In genomic region chr5:111511982-111512381, GRCm38 (mm10) we compare ENCODE assay signal across 14 mouse cellular contexts.
DNase-seq lines count a peak whose midpoint lies in the region; ATAC-seq and TF ChIP-seq lines count a peak whose summit lies in the region.
"Had no signal": no experiment of that assay in that cellular context is flagged by ENCODE, and none has a peak within 500 bp of the region (broad histone marks: within the 10 kb centered on the region; RNA-seq: fewer than 3 reads in every experiment).

No protein-coding gene starts in this region.

- H3K4me1 ChIP-seq in cerebellum, adult 2 months (ENCODE audit: control insufficient read depth, insufficient read depth, low read length): no peaks in the 10 kb centered on the region; the same call in 1 of the 2 replicates
- H3K4me1 ChIP-seq in midbrain, embryonic 10.5 days: peaks cover 81% of the 10 kb centered on the region
- H3K4me1 ChIP-seq in midbrain, postnatal 0 days (ENCODE audit: insufficient read depth, low read length): no peaks in the 10 kb centered on the region; the same call in 1 of the 2 replicates
- H3K4me1 ChIP-seq in hindbrain, embryonic 16.5 days (ENCODE audit: control insufficient read depth, insufficient read depth, low read depth, low read length): peaks cover 21% of the 10 kb centered on the region
- peaks cover 36% of the 10 kb centered on the region for H3K4me1 ChIP-seq in neural tube, embryonic 15.5 days

- no peak for TF ChIP-seq POLR2A in cerebellum, adult 2 months (IDR thresholded peaks at IDR 0.05; ENCODE audit: borderline replicate concordance, insufficient read depth, low read length)

- no peaks in the 10 kb centered on the region for H3K36me3 ChIP-seq in midbrain, embryonic 10.5 days
- no peaks in the 10 kb centered on the region for H3K36me3 ChIP-seq in midbrain, postnatal 0 days (ENCODE audit: insufficient read depth, low read length)
- no peaks in the 10 kb centered on the region for H3K36me3 ChIP-seq in hindbrain, embryonic 16.5 days (ENCODE audit: control insufficient read depth, insufficient read depth, low read length)
- H3K36me3 ChIP-seq in neural tube, embryonic 15.5 days: no peaks in the 10 kb centered on the region
- H3K36me3 ChIP-seq: lung, embryonic 15.5 days had no signal

- no peak for TF ChIP-seq CTCF in cerebellum, adult 2 months (IDR thresholded peaks at IDR 0.05; ENCODE audit: borderline replicate concordance, insufficient read depth, low read depth, low read length)
- no peak for TF ChIP-seq CTCF in midbrain, postnatal 0 days (IDR thresholded peaks at IDR 0.05)

- no peaks in the 10 kb centered on the region for H3K9me3 ChIP-seq in midbrain, embryonic 10.5 days (replicated peaks)
- H3K9me3 ChIP-seq in midbrain, postnatal 0 days (ENCODE audit: low read length): no peaks in the 10 kb centered on the region
- H3K9me3 ChIP-seq in hindbrain, embryonic 16.5 days (ENCODE audit: control insufficient read depth, low read length): no peaks in the 10 kb centered on the region
- H3K9me3 ChIP-seq in neural tube, embryonic 15.5 days (replicated peaks): no peaks in the 10 kb centered on the region
- H3K9me3 ChIP-seq: lung, embryonic 15.5 days had no signal

- WGBS in cerebellum, adult 2 months: 11% methylated on average over 10 of the region's 10 CpGs
- WGBS in midbrain, embryonic 10.5 days: 45% methylated on average over 10 of the region's 10 CpGs
- 9% methylated on average over 10 of the region's 10 CpGs for WGBS in midbrain, postnatal 0 days
- 7% methylated on average over 10 of the region's 10 CpGs for WGBS in hindbrain, embryonic 16.5 days
- 5% methylated on average over 10 of the region's 10 CpGs for WGBS in neural tube, embryonic 15.5 days

- ATAC-seq in midbrain, postnatal 0 days (ENCODE audit: low FRiP score): no peak
- ATAC-seq in hindbrain, embryonic 16.5 days: peak; percentile 44
- no peak for ATAC-seq in neural tube, embryonic 15.5 days (ENCODE audit: low FRiP score)
- ATAC-seq: activated CD4-positive, CD25-positive, alpha-beta regulatory T cell, adult 4 months; inflammation-experienced regulatory T-cells, adult 6 months had no signal

- H3K27me3 ChIP-seq in cerebellum, adult 2 months (ENCODE audit: control insufficient read depth, insufficient read depth, low read length): peaks cover 4% of the 10 kb centered on the region; the same call in 1 of the 2 replicates
- H3K27me3 ChIP-seq in midbrain, embryonic 10.5 days (ENCODE audit: low read depth, poor library complexity, severe bottlenecking): peaks cover 20% of the 10 kb centered on the region
- no peaks in the 10 kb centered on the region for H3K27me3 ChIP-seq in midbrain, postnatal 0 days (ENCODE audit: insufficient read depth, low read length)
- H3K27me3 ChIP-seq in hindbrain, embryonic 16.5 days (replicated peaks; ENCODE audit: control insufficient read depth, insufficient read depth, low read length): no peaks in the 10 kb centered on the region
- H3K27me3 ChIP-seq in neural tube, embryonic 15.5 days (replicated peaks): peaks cover 27% of the 10 kb centered on the region
- H3K27me3 ChIP-seq: lung, embryonic 15.5 days had no signal

- H3K4me2 ChIP-seq in midbrain, postnatal 0 days (ENCODE audit: low read depth, low read length, poor library complexity, severe bottlenecking): no peak overlapping the region
- no peak overlapping the region for H3K4me2 ChIP-seq in hindbrain, embryonic 16.5 days (ENCODE audit: low read length)
- 0 out of 2 replicates have a peak overlapping the region, but pooled peaks have one; percentile 5 for H3K4me2 ChIP-seq in neural tube, embryonic 15.5 days
- H3K4me2 ChIP-seq: lung, embryonic 15.5 days had no signal

- H3K27ac ChIP-seq in cerebellum, adult 2 months (ENCODE audit: insufficient read depth, low read length): no peak overlapping the region
- H3K27ac ChIP-seq in midbrain, embryonic 10.5 days (replicated peaks): peak overlapping the region; percentile 56
- no peak overlapping the region for H3K27ac ChIP-seq in midbrain, postnatal 0 days (ENCODE audit: low read depth, low read length)
- H3K27ac ChIP-seq in hindbrain, embryonic 16.5 days (ENCODE audit: low read depth, low read length): no peak overlapping the region
- H3K27ac ChIP-seq in neural tube, embryonic 15.5 days (replicated peaks): no peak overlapping the region
- H3K27ac ChIP-seq: lung, embryonic 15.5 days had no signal

- DNase-seq in cerebellum, postnatal 10 days: peak; percentile 46 to 57
- DNase-seq in cerebellum, adult 2 months: no peak
- DNase-seq in midbrain, embryonic 10.5 days (ENCODE audit: low spot score): no peak
- no peak for DNase-seq in midbrain, postnatal 0 days (ENCODE audit: low spot score)
- no peak for DNase-seq in right cerebral cortex, postnatal 36 days (ENCODE audit: low spot score in 2 of 2)
- DNase-seq in frontal cortex, postnatal 10 days (ENCODE audit: low spot score in 2 of 2): no peak
- DNase-seq: heart, adult 11 months; kidney, postnatal 36 days had no signal

- no peak overlapping the region for H3K4me3 ChIP-seq in cerebellum, adult 2 months (replicated peaks; ENCODE audit: insufficient read depth, low read depth, low read length)
- H3K4me3 ChIP-seq in midbrain, embryonic 10.5 days: no peak overlapping the region
- no peak overlapping the region for H3K4me3 ChIP-seq in midbrain, postnatal 0 days (ENCODE audit: low read depth, low read length)
- no peak overlapping the region for H3K4me3 ChIP-seq in hindbrain, embryonic 16.5 days (ENCODE audit: low read length)
- H3K4me3 ChIP-seq in neural tube, embryonic 15.5 days (replicated peaks): no peak overlapping the region
- H3K4me3 ChIP-seq: lung, embryonic 15.5 days; myocyte had no signal

- no peak overlapping the region for H3K9ac ChIP-seq in midbrain, postnatal 0 days (replicated peaks; ENCODE audit: low read length, poor library complexity, severe bottlenecking)
- peak overlapping the region; percentile 4; the same call in 1 of the 2 replicates for H3K9ac ChIP-seq in hindbrain, embryonic 16.5 days (ENCODE audit: low read depth, low read length)
- no peak overlapping the region for H3K9ac ChIP-seq in neural tube, embryonic 15.5 days (replicated peaks)
- H3K9ac ChIP-seq: lung, embryonic 15.5 days had no signal

Comparison
In these comparisons a context has a peak if more than half of its experiments do, and no peak if none do; other contexts are left out.
1. DNase-seq: peak in cerebellum, postnatal 10 days (2 of 2); none in cerebellum, adult 2 months (0 of 2), midbrain, embryonic 10.5 days (single experiment), midbrain, postnatal 0 days (single experiment), right cerebral cortex, postnatal 36 days (0 of 2) and frontal cortex, postnatal 10 days (0 of 2).